Mouse (Mus musculus): ENCODE measurements around the gene Cadm2.

Cadm2 gene

DNA sequence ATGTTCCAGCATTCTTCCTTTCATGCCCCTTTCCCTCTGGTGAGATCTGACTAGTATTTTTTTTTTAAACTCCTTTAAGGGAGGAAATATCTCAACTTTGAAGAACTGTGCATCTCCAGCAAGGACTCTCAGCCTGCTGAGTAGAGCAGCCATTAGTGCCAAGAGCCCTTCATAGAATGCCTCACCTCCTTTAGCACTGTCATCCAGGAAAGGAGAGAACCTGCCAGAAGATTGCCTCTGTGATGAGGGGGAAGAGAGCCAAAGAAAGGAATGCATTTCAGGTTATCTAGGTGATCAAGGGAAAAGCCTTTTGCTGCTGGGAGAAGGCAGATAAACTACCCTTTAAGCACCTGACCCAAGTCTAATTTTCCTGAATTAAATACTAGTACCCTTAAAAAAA is 943.5 kb downstream of the Cadm2 start:
- no peak for DNase-seq

DNA sequence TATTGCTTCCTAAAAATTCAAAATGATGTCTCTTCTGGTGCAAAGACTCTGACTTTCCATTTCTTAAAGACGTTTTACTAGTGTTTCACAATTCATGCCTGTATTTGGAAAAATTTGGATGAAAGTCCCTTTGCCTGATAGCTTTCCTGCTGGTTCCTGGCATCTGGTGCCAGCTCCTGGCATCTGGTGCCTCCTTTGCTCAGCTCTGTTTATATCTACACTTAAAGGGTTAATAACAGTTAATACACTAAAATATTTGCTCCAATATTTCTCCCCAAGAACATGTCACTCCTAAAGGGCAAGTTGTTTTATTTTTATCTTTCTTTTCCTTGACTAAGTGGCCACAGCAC is 969.7 kb downstream of the Cadm2 start:
- DNase-seq, result no peak

DNA sequence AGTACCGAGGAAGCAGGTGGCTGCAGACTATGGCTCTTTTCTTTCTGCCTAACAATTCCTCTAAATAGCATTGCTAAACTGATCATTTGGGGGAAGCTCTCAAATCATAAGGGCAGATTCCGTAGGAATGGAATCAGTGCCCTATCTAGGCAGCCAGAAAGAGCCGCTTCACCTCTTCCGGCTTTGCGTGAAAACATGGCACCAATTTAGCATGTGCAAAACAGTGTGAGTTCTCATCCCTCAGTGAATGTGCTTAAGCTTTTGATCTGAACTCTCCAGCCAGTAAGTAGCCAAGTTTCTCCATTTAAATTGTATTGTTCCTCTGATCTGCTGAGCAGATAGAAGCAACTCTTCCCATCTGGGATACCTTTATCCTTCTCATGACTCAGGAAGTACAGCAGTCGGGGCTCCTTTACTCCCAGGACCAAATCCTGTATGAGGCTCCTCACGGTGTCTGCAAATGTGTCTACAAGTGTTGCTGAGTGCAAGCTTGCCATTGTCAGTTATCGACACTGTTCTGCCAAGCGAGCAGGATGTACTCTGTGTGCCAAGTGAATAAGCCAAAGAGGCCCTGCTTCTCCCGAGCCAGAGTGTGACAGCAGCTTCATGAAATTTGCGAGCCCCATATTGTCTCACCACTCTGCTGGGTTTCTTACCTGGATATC is 970.2 kb downstream of the Cadm2 start:
- DNase-seq, result no peak

DNA sequence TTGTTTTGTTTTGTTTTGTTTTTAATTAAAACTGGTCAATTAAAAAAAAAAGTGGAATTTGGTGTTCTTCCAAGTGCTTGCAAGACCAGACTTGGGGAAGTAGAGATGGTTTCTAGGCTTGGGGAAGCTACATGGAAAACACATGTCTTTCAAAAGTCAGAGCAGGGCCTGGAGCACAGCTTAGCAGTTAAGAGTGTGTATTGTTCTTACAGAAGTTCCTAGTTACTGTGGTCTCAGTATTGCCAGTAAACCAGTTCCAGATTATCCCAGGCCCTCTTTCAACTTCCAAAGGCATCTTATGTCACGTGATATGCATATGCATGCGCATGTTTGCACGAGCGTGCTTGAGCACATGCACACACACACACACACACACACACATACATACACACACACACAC is 972.9 kb downstream of the Cadm2 start:
- no peak for DNase-seq

DNA sequence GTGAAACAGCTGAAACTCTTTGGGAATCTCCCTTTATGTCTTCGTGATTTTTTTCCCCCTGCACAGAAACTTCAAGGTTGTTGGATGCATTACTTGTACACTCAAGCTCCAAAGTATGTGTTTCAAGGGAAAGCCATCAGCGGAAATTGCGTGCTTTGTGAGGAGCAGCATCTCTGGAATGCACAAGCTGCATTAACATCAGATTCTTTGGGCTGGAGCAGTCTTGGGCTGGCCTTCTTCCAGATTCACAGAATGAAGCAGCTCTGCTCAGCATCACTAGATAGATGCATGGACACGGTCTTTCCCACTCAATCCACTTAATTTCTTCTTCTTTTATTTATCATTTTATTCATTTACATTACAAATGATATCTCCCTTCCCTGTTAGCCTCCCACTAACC is 977.1 kb downstream of the Cadm2 start:
- DNase-seq, result no peak

DNA sequence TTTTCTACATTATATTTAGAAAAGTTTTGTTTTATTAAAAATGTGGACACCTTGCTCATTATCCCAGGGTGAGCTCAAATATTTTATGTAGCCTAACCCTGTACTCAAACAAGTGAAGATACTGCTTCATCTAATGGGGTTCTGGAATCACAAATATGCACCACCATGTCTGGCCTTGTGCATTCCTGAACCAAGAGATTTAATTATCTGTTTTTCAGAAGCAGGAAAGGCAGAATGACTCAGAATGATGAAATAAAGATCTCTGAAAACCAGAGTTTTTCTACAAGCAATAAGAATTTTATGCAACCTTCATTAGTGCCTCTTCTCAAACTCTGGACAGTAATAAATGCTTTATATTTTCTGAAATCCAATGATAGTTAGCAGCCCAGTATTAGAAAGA is 993.2 kb downstream of the Cadm2 start:
- DNase-seq, result no peak

DNA sequence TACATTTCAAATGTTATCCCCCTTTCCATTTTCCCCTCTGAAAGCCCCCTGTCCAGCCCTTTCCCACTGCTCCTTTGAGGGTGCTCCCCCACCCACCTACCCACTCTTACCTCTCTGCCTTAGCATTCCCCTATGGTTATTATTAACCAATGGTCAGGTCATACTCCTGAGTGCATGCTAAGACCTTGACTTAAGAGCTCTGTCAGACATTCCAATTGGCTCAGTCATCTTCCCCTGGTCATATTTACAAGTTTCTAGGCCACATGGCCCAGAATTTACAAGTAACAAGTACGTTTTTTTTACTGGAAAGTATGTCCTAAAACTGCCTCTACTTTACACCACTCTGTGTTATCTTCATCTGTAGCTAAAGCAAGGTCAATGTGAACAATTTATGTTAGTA is 998.3 kb downstream of the Cadm2 start:
- DNase-seq, result no peak

DNA sequence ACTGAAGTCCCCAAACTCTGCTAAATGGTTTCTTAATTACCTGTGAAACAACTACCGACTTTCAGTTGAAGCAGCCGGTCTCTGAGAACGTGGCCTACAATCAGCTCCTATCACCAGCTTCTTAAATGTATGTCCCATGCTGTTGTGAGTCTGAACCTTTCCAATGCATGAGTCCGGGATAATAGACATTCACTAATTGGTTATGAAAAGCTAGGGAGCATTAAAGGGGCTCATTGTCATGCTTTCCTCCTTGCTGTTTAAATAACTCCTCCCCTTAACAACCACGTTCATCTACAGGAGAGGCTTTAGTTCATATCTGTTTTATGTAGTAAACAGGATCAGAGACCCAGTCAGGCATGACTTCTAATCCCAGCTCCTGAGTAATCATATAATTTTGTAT is 1008.1 kb downstream of the Cadm2 start:
- DNase-seq, result no peak
